Mouse (Mus musculus): ENCODE results near the gene Fam234b.

The Fam234b gene

DNA sequence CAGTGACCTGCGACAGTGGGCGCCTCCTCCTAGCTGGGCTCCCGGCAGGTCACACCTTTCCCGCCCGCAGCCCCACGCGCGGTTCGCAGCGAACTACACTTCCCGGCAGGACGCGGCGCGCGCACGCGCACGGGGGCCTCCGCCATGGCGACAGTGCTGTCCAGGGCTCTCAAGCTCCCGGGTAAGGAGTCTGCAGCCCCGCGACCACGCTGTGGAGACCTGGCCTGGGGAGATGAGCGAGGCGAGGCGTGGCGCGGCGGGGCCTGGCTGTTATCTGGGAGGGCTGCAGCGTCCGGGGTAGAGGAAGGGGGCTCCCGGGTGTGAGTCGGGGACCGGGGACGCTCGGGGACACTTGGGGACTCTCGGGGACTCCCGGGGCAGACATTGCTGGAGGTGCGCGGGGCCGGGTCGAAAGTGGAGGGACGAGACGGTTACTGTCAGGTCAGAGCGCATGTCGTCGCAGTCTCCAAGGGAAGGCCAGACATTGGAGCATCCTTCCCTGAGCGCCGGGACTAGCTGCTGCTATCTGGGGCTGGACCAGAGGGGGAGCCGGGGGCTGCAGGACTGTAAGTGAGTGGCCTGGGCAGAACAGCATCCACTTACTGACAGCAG, at the start of gene Fam234b, which contains the start of gene Hebp1:
Gene Fam234b (plus strand): TSS at position 57 of the 612 bp plus-strand sequence.
Gene Hebp1 (minus strand): TSS at position 102 of the 612 bp plus-strand sequence.
- in situ Hi-C loops (cut with MboI, MseI), result no loop called here

DNA sequence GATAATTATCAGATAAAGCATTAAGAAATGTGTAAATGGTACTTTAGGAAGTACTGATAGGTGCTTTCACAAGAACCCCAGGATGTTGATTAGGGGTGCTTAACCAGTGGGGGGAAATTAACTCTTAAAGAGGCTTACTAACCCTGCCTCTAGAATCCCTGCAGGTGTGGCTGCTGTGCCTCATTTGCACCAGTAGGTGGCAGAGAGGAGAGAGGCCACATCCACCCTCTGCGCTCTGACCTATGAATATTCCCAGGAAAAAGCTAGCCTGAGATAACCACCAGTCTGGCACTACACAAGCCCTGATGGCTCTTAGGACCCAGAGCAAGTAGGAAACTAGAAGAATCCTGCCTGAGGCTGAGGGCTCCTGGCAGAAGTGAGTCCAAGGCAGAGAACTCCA, 49.3 kb upstream of the Fam234b start:
- in situ Hi-C loops (cut with MboI, MseI), result no loop called here

DNA sequence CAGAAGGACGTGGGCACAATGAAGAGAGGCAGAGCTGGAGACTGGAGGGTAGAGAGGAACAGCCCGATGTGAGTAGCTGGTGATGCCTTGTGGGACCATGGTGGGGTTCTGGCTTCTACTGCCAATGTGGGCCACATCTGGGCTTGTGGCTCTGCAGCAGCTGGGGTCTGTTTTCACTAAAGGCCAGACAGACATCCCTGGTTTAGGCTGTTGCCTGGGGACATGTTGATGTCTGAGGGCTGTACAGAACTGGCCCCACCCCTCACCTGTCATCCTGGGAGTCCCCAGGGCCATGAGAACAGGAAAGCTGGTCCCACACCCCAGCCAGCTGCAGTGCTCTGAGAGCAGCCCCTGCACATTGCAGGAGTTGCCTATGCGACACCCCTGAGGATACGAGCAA, 48.6 kb upstream of the Fam234b start:
- in situ Hi-C loops (cut with MboI, MseI), result no loop called here

DNA sequence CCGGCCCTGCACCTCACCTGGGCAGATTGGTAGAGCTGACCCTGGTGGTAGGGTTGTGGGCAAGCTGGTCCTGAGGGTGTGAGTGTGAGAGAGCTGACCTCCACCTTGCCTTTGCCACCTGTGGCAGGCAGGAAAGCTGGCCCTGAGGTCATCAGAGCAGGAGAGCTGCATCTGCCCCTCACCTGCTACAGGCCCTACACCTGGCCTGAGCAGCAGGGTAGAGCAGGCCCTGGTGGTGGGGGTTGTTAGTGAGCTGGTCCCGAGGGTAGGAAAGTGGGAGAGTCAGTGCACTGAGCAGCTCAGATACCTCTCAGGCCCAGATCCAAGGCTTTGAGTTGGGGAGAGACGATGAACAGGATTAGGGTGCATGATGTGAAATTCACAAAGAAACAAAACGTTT, 48.1 kb upstream of the Fam234b start:
- in situ Hi-C loops (cut with MboI, MseI), result loop anchor here (5.0 kb wide), 1 partner anchor 233 kb away; no protein-coding TSS in a partner anchor

DNA sequence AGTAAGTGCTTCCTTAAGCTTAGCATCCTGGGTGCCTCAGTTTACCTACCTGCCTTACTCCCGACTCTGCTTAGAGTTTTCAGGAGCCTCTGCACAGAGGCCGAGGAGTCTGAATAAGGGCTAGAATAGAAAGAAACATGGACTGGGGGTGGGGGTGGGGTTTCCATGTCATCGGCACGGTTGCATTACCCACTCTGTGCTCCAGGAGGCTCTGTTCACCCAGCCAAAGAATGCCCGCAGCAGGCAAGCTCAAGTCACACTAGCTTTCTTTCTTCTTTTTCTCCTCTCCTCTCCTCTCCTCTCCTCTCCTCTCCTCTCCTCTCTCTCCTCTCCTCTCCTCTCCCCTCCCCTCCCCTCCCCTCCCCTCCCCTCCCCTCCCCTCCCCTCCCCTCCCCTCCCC, 47.5 kb upstream of the Fam234b start:
- in situ Hi-C loops (cut with MboI, MseI), result loop anchor here (5.0 kb wide), 1 partner anchor 232 kb away; no protein-coding TSS in a partner anchor

DNA sequence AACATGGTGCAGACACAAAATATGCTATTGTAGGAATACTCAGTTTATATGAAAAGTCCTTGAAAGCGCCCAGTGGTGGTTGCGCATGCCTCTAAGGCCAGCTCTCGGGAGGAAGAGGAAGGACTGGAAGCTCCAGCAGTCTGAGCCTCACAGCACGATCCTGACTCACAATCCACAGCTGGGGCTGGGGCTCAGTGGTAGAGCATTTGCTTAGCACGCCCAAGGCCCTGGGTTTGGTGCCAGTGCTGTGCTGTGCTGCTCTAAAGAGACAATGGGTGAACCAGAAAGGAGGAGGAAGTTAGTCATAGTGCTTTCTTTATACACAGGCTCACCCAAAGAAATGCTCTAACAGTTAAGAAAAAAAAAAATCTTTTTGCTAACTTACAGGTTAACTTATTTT, 44.1 kb upstream of the Fam234b start:
- in situ Hi-C loops (cut with MboI, MseI), result loop anchor here (5.0 kb wide), 1 partner anchor 229 kb away; no protein-coding TSS in a partner anchor

DNA sequence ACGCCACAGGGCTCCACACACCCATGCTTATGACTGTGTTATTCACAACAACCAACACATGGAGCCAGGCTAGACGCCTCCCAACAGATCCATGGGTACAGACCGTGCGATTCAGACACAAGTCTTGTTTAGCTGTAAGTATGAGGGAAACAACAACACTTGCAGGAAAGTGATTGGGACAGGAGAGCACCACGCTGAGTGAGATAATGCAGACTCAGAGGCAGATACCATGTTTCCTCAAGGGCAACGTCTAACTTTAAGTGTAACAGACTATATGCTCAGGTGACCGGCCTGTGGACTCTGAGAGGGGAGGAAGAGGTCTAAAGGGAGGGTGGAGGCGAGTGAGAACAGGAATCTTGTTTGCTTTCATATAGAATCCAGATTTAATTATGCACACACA, 41.2 kb upstream of the Fam234b start:
- in situ Hi-C loops (cut with MboI, MseI), result no loop called here

DNA sequence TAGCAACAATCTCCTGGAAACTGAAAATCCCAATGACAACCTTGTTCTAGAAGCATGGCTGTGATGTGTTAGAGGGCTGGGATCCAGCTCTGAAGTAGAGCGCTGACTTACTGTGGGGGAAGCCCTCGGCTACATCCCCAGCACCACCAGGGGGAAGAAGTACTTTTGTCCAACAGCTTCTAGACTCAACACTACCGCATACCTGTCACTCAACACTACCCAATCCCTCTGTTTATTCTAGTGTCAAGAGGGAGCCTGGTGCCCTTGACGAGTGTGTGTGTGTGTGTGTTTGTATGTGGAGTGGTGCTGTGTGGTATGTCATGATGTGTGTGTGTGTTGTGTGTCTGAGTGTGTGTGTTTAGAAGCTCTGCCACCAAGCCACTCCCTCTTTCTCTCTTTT, 40.3 kb upstream of the Fam234b start:
- in situ Hi-C loops (cut with MboI, MseI), result no loop called here

DNA sequence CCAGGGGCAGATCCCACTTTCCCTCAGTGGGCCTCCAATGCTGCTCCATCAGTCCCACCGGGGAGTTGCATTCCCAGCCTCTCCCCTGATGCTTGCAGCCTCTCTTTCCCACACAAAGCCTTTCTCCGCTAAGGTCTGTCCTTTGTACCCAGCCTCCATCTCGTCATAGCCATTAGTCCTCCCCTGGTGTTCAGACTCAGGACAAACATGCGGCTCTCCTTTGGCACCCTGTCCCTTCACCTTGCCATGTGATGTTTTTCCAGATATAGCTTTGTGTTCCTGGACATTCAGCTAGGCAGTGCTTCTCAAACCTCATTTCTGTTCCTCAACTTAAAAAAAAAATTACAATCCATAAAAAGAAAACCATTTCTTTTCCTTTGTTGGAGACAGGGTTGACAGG, 39.3 kb upstream of the Fam234b start:
- in situ Hi-C loops (cut with MboI, MseI), result no loop called here

DNA sequence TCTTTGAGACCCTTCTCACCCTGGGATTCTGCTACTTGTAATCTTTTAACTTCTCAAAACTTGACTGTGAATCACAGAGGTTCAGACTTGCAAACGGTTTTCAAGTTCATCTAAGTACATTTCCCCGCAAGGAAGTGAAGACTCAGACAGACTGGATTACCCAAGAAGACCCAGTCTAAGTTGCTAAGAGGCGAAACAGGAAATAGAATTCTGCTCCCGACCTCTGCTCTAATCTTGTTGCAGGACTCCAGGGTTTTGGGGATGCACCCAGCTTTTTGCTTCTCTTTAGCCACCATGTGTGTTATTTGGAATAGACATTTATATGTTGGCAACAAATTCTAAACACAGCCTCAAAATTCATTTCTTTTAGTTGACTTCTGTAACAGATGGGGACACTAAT, 36.4 kb upstream of the Fam234b start:
- in situ Hi-C loops (cut with MboI, MseI), result no loop called here

DNA sequence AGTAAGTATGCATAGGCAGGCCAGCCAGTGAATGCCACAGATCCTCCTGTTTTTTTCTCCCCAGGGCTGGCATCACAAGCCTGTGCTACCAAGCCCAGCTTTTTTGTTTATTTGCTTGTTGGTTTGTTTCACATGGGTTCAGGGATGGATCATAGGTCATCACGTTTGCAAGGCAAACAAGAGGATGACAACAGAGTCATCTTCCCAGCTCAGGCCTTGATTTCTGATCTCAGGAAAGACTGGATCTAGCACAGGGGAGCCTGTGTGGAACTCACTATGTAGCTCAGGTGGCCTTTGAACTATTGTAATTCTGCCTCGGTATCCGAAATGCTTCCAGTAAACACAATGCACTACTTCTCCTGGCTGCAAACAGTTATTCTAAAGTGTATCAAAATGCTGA, 35.5 kb upstream of the Fam234b start:
- in situ Hi-C loops (cut with MboI, MseI), result no loop called here

DNA sequence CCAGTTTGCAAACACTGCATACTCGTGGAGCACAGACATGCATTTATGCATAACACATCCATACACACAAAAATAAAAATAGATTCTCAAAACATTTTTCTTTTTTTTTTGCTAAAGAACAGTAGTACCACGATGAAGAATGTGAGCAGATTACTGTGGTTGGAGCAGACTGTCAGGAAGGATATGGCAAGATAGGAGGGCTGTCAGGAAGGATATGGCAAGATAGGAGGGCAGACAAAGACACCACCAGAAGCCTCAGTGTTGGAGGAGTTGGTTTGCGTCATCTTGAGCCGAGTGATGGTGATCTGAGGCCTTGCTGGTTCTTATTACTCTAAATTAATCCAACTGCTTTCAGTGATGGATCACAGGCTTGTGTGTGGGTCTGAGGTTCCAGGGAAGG, 34.9 kb upstream of the Fam234b start:
- in situ Hi-C loops (cut with MboI, MseI), result no loop called here

DNA sequence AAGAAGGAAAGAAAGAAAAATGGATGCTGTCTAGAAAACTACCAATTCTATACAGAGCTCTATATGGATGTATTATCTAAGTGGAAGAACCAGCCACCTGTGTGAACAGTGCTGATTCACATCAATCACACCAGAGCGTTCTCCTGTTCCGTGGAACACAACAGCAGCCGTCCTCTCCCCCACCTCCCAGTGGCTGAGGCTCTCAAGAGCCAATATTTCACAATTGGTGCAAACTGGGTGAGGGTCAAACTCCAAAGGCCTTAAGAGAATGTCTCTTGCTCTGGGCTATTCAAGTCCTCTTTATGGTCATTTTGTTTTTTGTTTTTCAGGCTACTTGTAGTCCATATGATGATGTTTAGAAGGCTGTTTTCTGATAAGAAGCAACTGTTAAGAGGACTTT, 32.6 kb upstream of the Fam234b start:
- in situ Hi-C loops (cut with MboI, MseI), result loop anchor here (5.0 kb wide), 1 partner anchor 62 kb away; no protein-coding TSS in a partner anchor

DNA sequence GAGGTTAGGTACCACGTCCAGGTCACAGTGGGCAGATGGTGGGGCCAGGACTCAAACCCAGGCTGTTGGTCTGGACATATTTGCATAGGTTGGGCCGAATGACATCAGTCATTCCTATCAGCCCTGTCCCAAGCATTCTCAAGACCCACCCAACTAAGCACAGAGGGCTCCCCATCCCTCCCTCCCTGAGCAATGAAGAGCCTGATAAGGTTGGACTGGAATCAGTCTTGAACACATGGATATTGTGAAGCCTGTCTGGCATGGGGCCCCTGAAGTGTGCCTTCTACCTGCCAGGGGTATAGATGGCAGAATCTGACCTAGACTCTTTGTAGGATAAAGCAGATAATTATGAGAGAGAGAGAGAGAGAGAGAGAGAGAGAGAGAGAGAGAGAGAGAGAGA, 32.1 kb upstream of the Fam234b start:
- in situ Hi-C loops (cut with MboI, MseI), result loop anchor here (5.0 kb wide), 1 partner anchor 62 kb away; no protein-coding TSS in a partner anchor

DNA sequence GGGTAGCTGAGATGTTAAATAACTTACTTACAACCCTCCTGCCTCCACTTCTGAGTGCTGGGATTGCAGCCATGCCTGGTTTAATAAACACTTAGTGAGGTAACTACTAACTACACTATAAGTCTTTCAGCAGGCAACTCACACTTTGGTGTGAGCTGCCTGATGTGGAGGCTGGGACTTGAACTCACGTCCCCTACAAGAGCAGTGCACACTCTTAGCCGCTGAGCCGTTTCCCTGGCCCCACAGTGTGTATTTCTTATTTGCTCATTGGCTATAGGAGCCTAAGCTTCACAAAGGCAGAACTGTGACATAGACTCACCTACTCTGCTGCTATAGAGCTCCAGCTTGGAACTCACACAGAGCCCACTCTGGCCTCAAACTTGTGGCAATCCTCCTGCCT, 31.5 kb upstream of the Fam234b start:
- in situ Hi-C loops (cut with MboI, MseI), result loop anchor here (5.0 kb wide), 1 partner anchor 61 kb away; no protein-coding TSS in a partner anchor

DNA sequence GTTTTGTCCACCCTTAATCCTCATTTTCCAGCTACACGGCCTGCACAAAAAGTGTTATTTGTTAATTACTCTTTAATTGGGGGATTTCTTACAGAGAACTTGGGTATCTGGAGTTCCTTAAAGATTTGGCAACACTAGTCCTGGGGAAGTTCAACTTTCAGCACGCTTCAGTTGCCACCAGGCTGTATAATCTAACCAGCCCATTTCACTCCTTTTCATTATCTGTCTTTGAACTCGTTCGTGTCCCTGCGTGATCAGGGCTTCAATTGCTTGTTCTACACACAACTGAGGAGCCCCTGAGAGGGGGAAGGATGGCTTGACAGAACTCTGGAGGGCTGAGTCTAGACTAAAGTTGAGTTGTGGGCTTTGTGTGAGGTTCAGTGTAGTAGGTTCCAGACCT, 31.1 kb upstream of the Fam234b start:
- in situ Hi-C loops (cut with MboI, MseI), result loop anchor here (5.0 kb wide), 1 partner anchor 61 kb away; no protein-coding TSS in a partner anchor

DNA sequence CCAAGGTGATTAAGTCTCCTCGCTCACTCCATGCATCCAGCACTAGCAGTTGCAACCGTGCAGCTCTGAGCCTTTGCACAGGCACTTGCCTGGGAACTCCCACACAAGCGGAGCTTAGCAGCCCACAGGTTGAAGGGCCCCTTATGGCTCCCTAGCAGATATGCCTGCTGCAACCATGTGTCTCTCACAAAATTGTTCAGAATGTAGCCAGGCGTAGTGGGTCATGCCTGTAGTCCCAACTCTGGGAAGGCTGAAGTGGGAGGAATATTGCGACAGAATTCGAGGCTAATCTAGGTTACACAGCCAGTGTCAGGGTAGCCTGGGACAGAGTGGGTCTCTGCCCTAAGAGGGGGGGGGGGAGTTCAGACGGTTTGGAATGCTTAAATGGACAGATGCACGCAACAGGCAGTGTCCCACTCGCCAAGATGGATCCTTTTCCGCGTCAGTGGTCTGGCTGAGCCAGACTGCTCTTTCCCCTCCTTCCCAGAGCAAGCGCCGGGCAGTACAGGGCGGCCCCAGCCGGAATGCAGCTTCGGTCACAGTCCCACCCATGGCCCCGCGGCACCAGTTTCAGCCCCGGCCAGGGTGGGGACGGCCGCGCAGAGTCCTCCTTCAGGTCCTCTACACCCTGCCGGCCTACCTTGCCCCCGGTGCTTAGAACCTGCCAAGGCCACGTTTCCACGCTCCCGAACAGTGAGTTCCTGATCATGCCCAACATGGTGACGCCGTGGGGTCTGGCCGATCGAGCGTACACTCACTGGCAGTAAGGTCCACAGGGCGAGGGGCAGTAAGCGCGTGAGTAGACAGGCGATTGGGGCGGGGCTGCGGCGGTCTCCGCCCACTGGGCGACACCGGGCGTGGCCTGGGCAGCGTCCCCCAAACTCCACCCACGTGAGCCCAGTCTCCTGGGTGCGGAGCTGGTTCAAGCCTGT, 30.1 kb upstream of the Fam234b start:
- in situ Hi-C loops (cut with MboI, MseI), result loop anchor here (5.0 kb wide), 1 partner anchor 60 kb away; no protein-coding TSS in a partner anchor

DNA sequence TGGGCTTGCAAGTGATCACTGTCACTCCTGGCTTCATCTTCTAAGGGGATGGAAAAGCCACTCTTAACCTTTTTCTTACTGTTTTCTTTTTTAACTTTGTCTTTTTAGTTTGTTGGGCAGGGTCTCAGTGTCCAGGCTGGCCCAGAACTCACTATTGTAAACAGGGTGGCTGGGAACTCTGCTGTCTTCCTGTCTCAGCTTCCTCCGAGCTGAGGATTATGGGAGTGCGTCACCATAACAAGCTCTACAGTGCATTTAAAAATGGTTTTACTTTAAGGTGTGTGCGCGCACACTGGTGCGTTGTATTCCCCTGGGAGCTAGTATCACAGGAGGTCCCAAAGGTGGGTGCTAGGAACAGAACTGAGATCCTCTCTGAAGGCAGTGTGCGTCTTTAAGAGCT, 29.3 kb upstream of the Fam234b start:
- in situ Hi-C loops (cut with MboI, MseI), result loop anchor here (5.0 kb wide), 1 partner anchor 59 kb away; no protein-coding TSS in a partner anchor

DNA sequence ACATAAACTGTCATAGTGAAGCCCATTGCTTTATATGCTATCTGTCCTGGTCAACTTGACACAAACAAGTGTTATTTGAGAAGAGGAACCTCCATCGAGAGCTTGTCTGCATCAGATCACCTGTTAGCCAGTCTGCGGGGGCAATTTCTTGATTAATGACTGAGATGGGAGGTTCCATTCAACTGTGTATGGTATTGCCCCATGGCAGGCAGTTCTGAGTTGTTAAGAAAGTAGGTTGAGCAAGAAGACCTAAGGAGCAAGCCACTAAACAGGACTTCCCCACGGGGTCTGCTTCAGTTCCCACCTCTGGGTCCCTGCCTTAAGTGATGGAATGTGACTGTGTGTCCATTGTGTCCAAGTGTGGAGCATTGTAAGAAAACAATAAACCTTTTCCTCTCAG, 28.5 kb upstream of the Fam234b start:
- in situ Hi-C loops (cut with MboI, MseI), result loop anchor here (5.0 kb wide), 1 partner anchor 58 kb away; no protein-coding TSS in a partner anchor

DNA sequence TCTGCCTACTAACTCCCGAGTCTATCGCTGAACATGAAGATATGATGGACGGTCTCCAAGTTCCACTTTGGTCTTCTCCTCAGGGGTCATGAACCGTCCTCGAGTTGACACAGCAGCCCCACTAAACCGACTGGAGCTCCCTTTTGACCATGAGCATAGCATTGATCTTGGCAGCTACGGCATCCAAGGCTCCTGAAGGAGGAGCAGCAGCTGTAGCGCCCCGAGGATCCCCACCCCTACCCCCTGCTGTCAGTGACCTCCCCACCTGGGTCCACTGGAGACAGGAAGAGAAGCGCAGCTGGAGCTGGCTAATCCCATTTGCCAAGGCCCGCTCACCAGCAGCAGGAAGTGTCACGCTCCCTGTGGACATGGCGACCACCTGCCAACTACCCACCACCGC, 26.0 kb upstream of the Fam234b start:
- in situ Hi-C loops (cut with MboI, MseI), result no loop called here

DNA sequence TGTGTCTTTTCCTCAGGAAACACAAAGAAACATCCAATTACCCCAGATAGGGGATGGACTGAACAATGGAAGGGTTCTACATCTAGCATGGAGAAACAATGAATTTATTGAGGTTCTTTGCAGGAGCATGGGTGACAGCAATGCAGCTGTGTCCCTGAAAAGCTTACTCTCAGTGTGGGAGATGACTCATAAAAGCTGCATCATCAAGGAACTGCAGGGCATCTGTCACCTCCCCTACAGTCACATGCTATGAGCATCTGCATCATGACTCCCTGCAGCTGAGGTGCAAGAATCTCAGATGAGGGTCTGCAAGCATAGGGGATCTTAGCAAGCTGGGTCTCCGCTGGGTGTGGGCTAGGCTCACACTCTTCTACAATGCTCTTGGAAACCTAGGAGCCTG, 22.8 kb upstream of the Fam234b start:
- in situ Hi-C loops (cut with MboI, MseI), result no loop called here

DNA sequence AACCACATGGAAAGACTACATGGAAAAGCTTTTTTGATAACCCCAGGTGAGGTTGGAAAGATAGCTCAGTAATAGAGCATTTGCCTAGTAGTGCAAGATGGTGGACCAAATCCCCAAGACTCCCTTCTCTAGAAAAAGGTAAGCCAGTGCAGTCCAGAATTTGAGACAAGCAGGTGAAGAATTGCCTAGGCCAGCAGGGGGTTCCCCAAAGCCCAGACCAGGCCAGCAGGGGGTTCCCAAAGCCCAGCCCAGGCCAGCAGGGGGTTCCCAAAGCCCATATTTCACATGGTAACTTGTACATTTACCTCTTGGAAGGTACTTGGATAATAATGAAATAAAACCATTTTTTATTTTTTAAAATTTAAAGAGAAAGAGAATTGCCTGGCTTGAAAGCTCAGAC, 20.5 kb upstream of the Fam234b start:
- in situ Hi-C loops (cut with MboI, MseI), result no loop called here
